Mouse (Mus musculus): ENCODE measurements around the gene Arhgef6.

GRCm38 (mm10) chrX:57189335-57189734, 149.2 kb downstream of the Arhgef6 start:
- no peak for TF ChIP-seq CTCF (IDR thresholded peaks at IDR 0.05; ENCODE audit: borderline replicate concordance, insufficient read depth, low read depth, low read length)
- TF ChIP-seq POLR2A (IDR thresholded peaks at IDR 0.05; ENCODE audit: borderline replicate concordance, insufficient read depth, low read length): no peak
